Mouse (Mus musculus): ENCODE measurements around the gene Timm44. TPM values are rescaled to one million over a fixed set of nuclear protein-coding genes. Genes with fewer than 3 reads are reported as not detected.
A peak's percentile ranks its signal among the peaks of the same experiment; 100 is the strongest.

Timm44 gene
- polyA plus RNA-seq, 1 experiment from 2014 or later = 44.5 TPM

DNA sequence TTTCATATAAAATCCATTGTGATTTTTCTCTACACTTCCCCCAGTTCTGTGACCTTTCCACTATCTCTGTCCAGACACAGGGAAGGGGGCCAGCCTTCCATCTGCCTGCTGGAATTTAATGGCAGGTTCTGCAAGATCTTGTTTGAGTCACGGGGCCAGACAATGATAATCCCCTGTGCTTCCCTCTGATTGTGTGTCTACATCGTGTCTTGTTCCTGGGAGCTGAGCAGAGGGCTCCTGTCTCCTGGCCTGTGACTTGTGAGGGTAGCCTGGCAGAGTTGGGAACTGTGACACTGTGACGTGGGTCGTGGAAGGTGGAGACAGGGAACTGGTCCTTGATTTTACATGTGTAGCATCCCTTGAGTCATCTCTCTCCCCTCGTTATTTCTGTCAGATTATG is 45.9 kb downstream of the Timm44 start:
- Histone ChIP-seq H3K36me3 (ENCODE audit: control insufficient read depth, insufficient read depth) (no peaks in the 10 kb centered on the region), H3K27me3 (replicated peaks; ENCODE audit: control insufficient read depth, insufficient read depth, low read length) (0 out of 2 replicates have a peak, but pooled peaks cover 2% of the 10 kb centered on the region), H3K27ac (ENCODE audit: low read length) (no peak overlapping the region), H3K4me1 (replicated peaks; ENCODE audit: control insufficient read depth, insufficient read depth, low read length) (peaks cover 3% of the 10 kb centered on the region; the same call in 1 of the 2 replicates), H3K4me3 (replicated peaks; ENCODE audit: low read length) (no peak overlapping the region), H3K9ac (replicated peaks; ENCODE audit: low read depth, low read length) (no peak overlapping the region), H3K4me2 (ENCODE audit: low read length) (no peak overlapping the region), H3K9me3 (ENCODE audit: control insufficient read depth, low read length) (no peaks in the 10 kb centered on the region)
- 71% methylated on average over 5 of the region's 5 CpGs for WGBS
- ATAC-seq = no peak

GRCm38 (mm10) chr8:4227919-4228318 is 47.8 kb downstream of the Timm44 start:
- H3K4me1 ChIP-seq (replicated peaks; ENCODE audit: control insufficient read depth, insufficient read depth, low read length) = peaks cover 3% of the 10 kb centered on the region; the same call in 1 of the 2 replicates
- H3K27ac ChIP-seq (ENCODE audit: low read length) = no peak overlapping the region
- H3K9ac ChIP-seq (replicated peaks; ENCODE audit: low read depth, low read length) = no peak overlapping the region
- H3K4me2 ChIP-seq (ENCODE audit: low read length) = no peak overlapping the region
- 93% methylated on average over 4 of the region's 4 CpGs for WGBS
- H3K9me3 ChIP-seq (ENCODE audit: control insufficient read depth, low read length) = no peaks in the 10 kb centered on the region
- no peak overlapping the region for H3K4me3 ChIP-seq (replicated peaks; ENCODE audit: low read length)
- H3K27me3 ChIP-seq (replicated peaks; ENCODE audit: control insufficient read depth, insufficient read depth, low read length) = 0 out of 2 replicates have a peak, but pooled peaks cover 2% of the 10 kb centered on the region
- ATAC-seq = no peak
- H3K36me3 ChIP-seq (ENCODE audit: control insufficient read depth, insufficient read depth) = no peaks in the 10 kb centered on the region

GRCm38 (mm10) chr8:4226739-4227347 is 48.9 kb downstream of the Timm44 start, which contains the start of gene Lrrc8e:
Gene Lrrc8e, plus strand, starts transcription at chr8:4226827.
- H3K4me3 ChIP-seq (replicated peaks; ENCODE audit: low read length) = no peak within 1 kb of the TSS
- peaks cover 3% of the 10 kb centered on the region; the same call in 1 of the 2 replicates for H3K4me1 ChIP-seq (replicated peaks; ENCODE audit: control insufficient read depth, insufficient read depth, low read length)
- no peaks in the 10 kb centered on the region for H3K9me3 ChIP-seq (ENCODE audit: control insufficient read depth, low read length)
- ATAC-seq = no peak
- H3K36me3 ChIP-seq (ENCODE audit: control insufficient read depth, insufficient read depth) = no peaks in the 10 kb centered on the region
- 0 out of 2 replicates have a peak, but pooled peaks cover 2% of the 10 kb centered on the region for H3K27me3 ChIP-seq (replicated peaks; ENCODE audit: control insufficient read depth, insufficient read depth, low read length)
- 4% methylated on average over 32 of the region's 33 CpGs for WGBS
- H3K27ac ChIP-seq (ENCODE audit: low read length) = no peak within 1 kb of the TSS
- H3K4me2 ChIP-seq (ENCODE audit: low read length) = peak within 1 kb of the TSS; percentile 27; the same call in 1 of the 2 replicates
- H3K9ac ChIP-seq (replicated peaks; ENCODE audit: low read depth, low read length) = no peak within 1 kb of the TSS

DNA sequence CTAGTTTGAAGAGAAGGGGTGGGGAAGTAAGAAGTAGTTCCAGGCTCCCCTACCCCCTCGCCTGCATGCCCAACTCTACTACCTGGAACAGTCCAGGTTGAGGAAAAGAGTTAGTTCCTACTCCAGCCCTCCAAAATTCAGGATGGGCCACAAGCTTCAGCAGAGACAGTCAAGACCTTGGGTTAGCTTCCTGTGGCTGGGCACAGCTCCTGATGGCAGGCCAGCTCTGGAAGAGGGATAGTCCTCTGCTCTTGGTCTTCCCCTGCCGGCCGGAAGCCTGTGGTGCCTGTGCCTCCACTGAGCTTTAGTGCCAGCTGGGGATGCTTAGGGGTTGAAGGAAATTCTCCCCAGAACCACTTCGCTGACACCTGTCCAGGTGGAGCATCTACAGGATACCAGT is 49.4 kb downstream of the Timm44 start:
- Histone ChIP-seq H3K27me3 (replicated peaks; ENCODE audit: control insufficient read depth, insufficient read depth, low read length) (0 out of 2 replicates have a peak, but pooled peaks cover 2% of the 10 kb centered on the region), H3K4me3 (replicated peaks; ENCODE audit: low read length) (no peak overlapping the region), H3K9me3 (ENCODE audit: control insufficient read depth, low read length) (no peaks in the 10 kb centered on the region), H3K4me1 (replicated peaks; ENCODE audit: control insufficient read depth, insufficient read depth, low read length) (peaks cover 3% of the 10 kb centered on the region; the same call in 1 of the 2 replicates), H3K36me3 (ENCODE audit: control insufficient read depth, insufficient read depth) (no peaks in the 10 kb centered on the region), H3K27ac (ENCODE audit: low read length) (no peak overlapping the region), H3K4me2 (ENCODE audit: low read length) (no peak overlapping the region), H3K9ac (replicated peaks; ENCODE audit: low read depth, low read length) (no peak overlapping the region)
- no peak for ATAC-seq
- WGBS = 30% methylated on average over 4 of the region's 4 CpGs

- peaks cover 3% of the 10 kb centered on the region; the same call in 1 of the 2 replicates for H3K4me1 ChIP-seq (replicated peaks; ENCODE audit: control insufficient read depth, insufficient read depth, low read length)
- no peaks in the 10 kb centered on the region for H3K36me3 ChIP-seq (ENCODE audit: control insufficient read depth, insufficient read depth)
- no peak for ATAC-seq
- 0 out of 2 replicates have a peak, but pooled peaks cover 2% of the 10 kb centered on the region for H3K27me3 ChIP-seq (replicated peaks; ENCODE audit: control insufficient read depth, insufficient read depth, low read length)
- H3K4me3 ChIP-seq (replicated peaks; ENCODE audit: low read length) = no peak overlapping the region
- H3K9me3 ChIP-seq (ENCODE audit: control insufficient read depth, low read length) = no peaks in the 10 kb centered on the region
- no peak overlapping the region for H3K27ac ChIP-seq (ENCODE audit: low read length)
- no peak overlapping the region for H3K9ac ChIP-seq (replicated peaks; ENCODE audit: low read depth, low read length)
- no peak overlapping the region for H3K4me2 ChIP-seq (ENCODE audit: low read length)
Observed at GRCm38 (mm10) chr8:4222059-4222458, 53.7 kb downstream of the Timm44 start.

DNA sequence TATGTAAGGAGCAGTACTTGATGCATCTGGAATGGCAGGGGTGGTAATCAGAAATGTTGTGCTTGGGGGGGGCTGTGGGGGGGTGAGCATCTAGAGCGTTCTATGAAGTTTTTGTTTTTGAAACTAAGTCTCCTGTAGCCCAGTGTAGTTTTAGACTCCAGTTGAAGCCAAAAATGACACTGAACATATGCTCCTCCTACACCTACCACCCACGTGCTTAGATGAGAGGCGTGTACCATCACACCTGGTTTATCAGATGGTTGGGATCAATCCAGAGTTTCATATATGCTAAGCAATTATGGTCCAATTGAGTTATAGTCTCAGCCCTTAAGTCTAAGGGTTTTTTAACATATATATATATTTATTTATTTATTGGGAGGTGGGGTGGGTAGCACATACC is 56.1 kb downstream of the Timm44 start:
- H3K4me1 ChIP-seq (replicated peaks; ENCODE audit: control insufficient read depth, insufficient read depth, low read length) = peaks cover 14% of the 10 kb centered on the region
- no peak overlapping the region for H3K4me2 ChIP-seq (ENCODE audit: low read length)
- no peaks in the 10 kb centered on the region for H3K9me3 ChIP-seq (ENCODE audit: control insufficient read depth, low read length)
- H3K27me3 ChIP-seq (replicated peaks; ENCODE audit: control insufficient read depth, insufficient read depth, low read length) = no peaks in the 10 kb centered on the region
- H3K4me3 ChIP-seq (replicated peaks; ENCODE audit: low read length) = no peak overlapping the region
- ATAC-seq = no peak
- H3K27ac ChIP-seq (ENCODE audit: low read length) = no peak overlapping the region
- H3K36me3 ChIP-seq (ENCODE audit: control insufficient read depth, insufficient read depth) = peaks cover 3% of the 10 kb centered on the region; the same call in 1 of the 2 replicates
- 89% methylated on average over 3 of the region's 3 CpGs for WGBS
- no peak overlapping the region for H3K9ac ChIP-seq (replicated peaks; ENCODE audit: low read depth, low read length)

DNA sequence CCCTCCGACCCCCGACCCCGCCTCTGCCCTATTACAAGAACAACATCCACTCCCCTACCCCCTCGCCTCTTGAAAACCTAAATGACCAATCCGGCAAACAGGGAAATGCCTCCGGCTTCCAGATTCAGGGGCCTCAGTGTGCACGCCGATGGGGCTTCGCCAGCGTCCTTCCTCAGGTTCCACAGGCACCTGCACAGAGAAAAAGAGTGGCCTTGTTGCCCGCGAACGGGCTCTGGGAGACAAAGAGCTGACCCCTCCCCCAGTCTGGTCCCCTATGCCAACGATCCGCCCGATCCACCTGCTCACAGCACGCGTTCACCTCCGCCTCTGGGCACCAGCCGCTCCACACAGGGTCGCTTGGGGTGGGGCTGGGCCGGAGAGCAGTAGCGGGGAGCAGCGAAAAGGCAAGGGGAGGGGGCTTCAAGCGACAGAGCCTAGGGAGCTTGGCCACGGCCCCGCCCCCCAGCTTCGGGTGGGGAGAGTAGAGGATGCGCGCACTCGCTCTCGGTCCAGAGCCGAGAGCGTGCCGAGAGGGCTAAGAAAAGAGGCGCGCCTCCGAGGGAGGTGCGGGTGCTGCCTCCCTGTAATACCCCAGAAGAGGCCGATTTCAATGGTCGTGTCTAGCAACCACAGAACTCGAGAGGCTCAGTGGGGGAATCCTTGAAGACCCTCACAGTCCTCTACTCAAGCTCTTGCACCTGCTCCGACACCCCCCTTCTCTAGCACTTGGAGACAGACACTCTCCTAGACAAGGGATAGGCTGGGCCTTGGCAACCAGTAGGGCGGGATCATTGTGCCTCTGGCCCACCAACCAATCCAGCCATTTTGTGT is 58.7 kb downstream of the Timm44 start, which contains the start of gene Prr36:
Prr36 (minus strand) TSS at position 669 of the 831 bp plus-strand sequence.
- WGBS = under 1% methylated on average over 44 of the region's 44 CpGs
- H3K4me3 ChIP-seq (replicated peaks; ENCODE audit: low read length) = peak within 1 kb of the TSS; percentile 83
- peaks cover 3% of the 10 kb centered on the region; the same call in 1 of the 2 replicates for H3K36me3 ChIP-seq (ENCODE audit: control insufficient read depth, insufficient read depth)
- peak within 1 kb of the TSS; percentile 96 for H3K4me2 ChIP-seq (ENCODE audit: low read length)
- no peaks in the 10 kb centered on the region for H3K9me3 ChIP-seq (ENCODE audit: control insufficient read depth, low read length)
- H3K4me1 ChIP-seq (replicated peaks; ENCODE audit: control insufficient read depth, insufficient read depth, low read length) = peaks cover 35% of the 10 kb centered on the region
- H3K9ac ChIP-seq (replicated peaks; ENCODE audit: low read depth, low read length) = peak within 1 kb of the TSS; percentile 92
- peak within 1 kb of the TSS; percentile 95 for H3K27ac ChIP-seq (ENCODE audit: low read length)
- H3K27me3 ChIP-seq (replicated peaks; ENCODE audit: control insufficient read depth, insufficient read depth, low read length) = no peaks in the 10 kb centered on the region
- ATAC-seq = peak; percentile 88

GRCm38 (mm10) chr8:4216296-4216695 is 59.4 kb downstream of the Timm44 start:
- H3K4me1 ChIP-seq (replicated peaks; ENCODE audit: control insufficient read depth, insufficient read depth, low read length) = peaks cover 35% of the 10 kb centered on the region
- peak overlapping the region; percentile 83 for H3K4me3 ChIP-seq (replicated peaks; ENCODE audit: low read length)
- peaks cover 3% of the 10 kb centered on the region; the same call in 1 of the 2 replicates for H3K36me3 ChIP-seq (ENCODE audit: control insufficient read depth, insufficient read depth)
- peak overlapping the region; percentile 96 for H3K4me2 ChIP-seq (ENCODE audit: low read length)
- peak; percentile 3; the same call in 1 of the 2 replicates for ATAC-seq
- peak overlapping the region; percentile 92 for H3K9ac ChIP-seq (replicated peaks; ENCODE audit: low read depth, low read length)
- peak overlapping the region; percentile 95 for H3K27ac ChIP-seq (ENCODE audit: low read length)
- 4% methylated on average over 18 of the region's 18 CpGs for WGBS
- H3K9me3 ChIP-seq (ENCODE audit: control insufficient read depth, low read length) = no peaks in the 10 kb centered on the region
- H3K27me3 ChIP-seq (replicated peaks; ENCODE audit: control insufficient read depth, insufficient read depth, low read length) = no peaks in the 10 kb centered on the region

Measured in forebrain, embryonic 16.5 days (tissue).